Mouse (Mus musculus) E14TG2a.4 (cell line): Measurements from ENCODE around the gene B4galt7.

ENCODE experiments used
- CTCF ChIP-seq: conservative IDR thresholded peaks from 2 replicates; pipeline ENCODE4 v1.5.1; 2014; ENCODE audit warnings: low read length
- NANOG ChIP-seq: IDR thresholded peaks from 2 replicates; pipeline ENCODE4 v1.6.1; 2014; ENCODE audit warnings: borderline replicate concordance, low read length, mixed read lengths
- POU5F1 ChIP-seq: IDR thresholded peaks from 2 replicates; pipeline ENCODE4 v1.6.1; 2014; ENCODE audit warnings: low read length, borderline replicate concordance

DNA sequence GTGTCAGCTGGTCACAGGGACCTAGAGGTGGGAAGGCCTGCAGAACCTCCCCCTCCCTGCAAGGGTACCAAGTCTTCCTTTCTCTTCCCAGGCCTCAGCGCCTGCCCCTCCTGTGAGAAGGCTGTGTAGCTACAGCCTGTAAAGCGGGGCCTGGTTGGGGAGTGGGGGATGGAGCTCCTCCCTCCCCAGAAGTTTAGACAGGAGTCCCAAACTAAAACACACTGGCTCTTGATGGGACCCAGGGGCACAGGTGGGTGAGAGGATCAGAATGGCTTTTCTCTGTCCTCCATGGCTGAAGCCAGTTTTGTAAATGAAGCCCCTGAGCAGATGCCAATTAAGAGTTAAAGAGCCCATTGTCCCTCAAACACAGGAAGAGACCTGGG, 7.9 kb downstream of the B4galt7 start:
- TF ChIP-seq CTCF = no peak
- TF ChIP-seq POU5F1 = no peak
- no peak for TF ChIP-seq NANOG
